ENCODE assay signal across 16 mouse cellular contexts in genomic region chr14:72850884-72851283, GRCm38 (mm10).
DNase-seq lines count a peak whose midpoint lies in the region.
"Had no signal": no experiment of that assay in that cellular context is flagged by ENCODE, and none has a peak within 500 bp of the region (broad histone marks: within the 10 kb centered on the region; RNA-seq: fewer than 3 reads in every experiment).

No protein-coding gene starts in this region.

- intact Hi-C loops in heart, postnatal 25 days (cut with DNase I): no loop called here
- intact Hi-C loops in gastrocnemius, postnatal 36 days (cut with DNase I): no loop called here

- peak; percentile 68 for DNase-seq in heart, adult 11 months
- DNase-seq in heart, postnatal 25 days (ENCODE audit: low spot score): no peak
- DNase-seq in NIH3T3 (ENCODE audit: low read depth): peak; percentile 28
- DNase-seq in fibroblast of lung, adult 2 months (ENCODE audit: low read depth): peak; percentile 40
- DNase-seq in gastrocnemius, postnatal 36 days: no peak
- DNase-seq in ovary, postnatal 10 days (ENCODE audit: low spot score): no peak
- DNase-seq: adrenal gland, adult 2 months; adrenal gland, postnatal 10 days; adrenal gland, postnatal 25 days; cerebellum, adult 11 months; cerebellum, adult 18-20 months; cerebellum, adult 8-10 months; cerebellum, adult 9-11 months; cerebellum, postnatal 14 days; cerebellum, postnatal 36 days; embryo, embryonic 11 days had no signal

Comparison
In these comparisons a context has a peak if more than half of its experiments do, and no peak if none do; other contexts are left out.
1. DNase-seq: peak in heart, adult 11 months (single experiment), NIH3T3 (single experiment) and fibroblast of lung, adult 2 months (single experiment); none in heart, postnatal 25 days (single experiment), gastrocnemius, postnatal 36 days (0 of 2) and ovary, postnatal 10 days (single experiment).